Mouse (Mus musculus): ENCODE data around the gene Cbwd1.

DNA sequence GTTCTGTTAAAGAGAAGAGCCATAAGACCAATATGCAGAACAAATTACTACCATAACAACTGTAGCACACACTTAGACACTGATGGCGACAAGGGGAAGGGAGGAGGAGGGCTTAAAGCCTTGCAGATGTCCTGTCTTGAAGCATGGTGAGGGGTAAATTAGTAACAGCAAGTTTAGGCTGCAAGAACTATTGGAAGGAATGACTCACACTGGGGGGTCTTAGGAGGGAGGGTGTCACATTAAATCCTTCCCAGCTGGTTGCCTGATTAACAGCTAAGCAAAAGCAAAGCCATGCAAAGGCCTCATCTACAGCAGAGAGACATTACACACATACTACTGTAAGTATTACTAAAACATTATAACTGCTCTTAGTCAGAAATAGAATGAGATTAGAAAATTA is 32.4 kb downstream of the Cbwd1 start:
- TF ChIP-seq EP300 (optimal IDR thresholded peaks at IDR 0.05) = no peak
- TF ChIP-seq CTCF (IDR thresholded peaks at IDR 0.05; ENCODE audit: low read depth) = no peak

All from stomach, postnatal 0 days (tissue).